Mouse (Mus musculus) liver, adult (tissue): ENCODE results near the gene Shc1.
A peak's percentile ranks its signal among the peaks of the same experiment; 100 is the strongest.

Experiments used
- GATA4 ChIP-seq: IDR thresholded peaks from 2 replicates; pipeline ENCODE4 v1.6.1; 2014; ENCODE audit warnings: mild to moderate bottlenecking, low read length; ENCODE audit not compliant: insufficient replicate concordance

The Shc1 gene

GRCm38 (mm10) chr3:89386438-89387420, 31.5 kb upstream of the Shc1 start:
- no peak for TF ChIP-seq GATA4

- TF ChIP-seq GATA4, result no peak
Measured at GRCm38 (mm10) chr3:89387632-89388031, 30.6 kb upstream of the Shc1 start.

DNA sequence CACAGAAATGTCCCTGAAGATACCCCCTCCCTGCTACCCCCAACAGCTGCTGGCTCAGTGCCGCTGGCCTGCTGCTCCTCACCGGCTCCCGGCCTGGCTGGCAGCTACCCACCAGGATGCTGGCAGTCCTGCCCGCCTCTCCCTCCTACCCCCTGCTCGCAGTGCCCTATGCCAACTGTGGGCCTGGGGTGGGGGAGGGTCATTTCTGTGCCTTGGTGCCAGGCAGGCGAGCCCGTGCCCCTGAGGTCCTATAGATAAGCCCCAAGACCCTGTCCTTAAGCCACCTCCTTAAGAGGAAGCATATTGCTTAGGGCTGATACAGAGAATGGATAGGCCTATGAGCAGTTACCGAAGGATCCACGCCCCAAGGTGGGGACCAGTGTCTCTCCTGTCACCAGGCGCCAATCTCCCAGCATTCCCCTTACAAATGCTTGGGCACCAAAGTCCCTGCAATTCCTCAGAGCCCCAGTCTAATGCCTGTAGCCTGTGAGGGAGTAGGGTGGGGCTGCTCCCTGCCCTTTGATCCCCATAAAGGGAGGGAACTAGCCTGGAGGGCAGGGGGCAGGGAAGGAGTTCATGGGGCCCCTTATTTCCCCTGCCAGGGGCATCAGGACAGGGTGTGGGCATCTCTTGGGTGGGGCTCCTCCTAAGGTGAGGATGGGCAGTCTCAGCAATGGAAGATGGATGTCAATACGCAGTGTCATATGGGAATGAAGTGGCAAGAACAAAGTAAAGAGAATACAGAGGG, 29.9 kb upstream of the Shc1 start:
- no peak for TF ChIP-seq GATA4

DNA sequence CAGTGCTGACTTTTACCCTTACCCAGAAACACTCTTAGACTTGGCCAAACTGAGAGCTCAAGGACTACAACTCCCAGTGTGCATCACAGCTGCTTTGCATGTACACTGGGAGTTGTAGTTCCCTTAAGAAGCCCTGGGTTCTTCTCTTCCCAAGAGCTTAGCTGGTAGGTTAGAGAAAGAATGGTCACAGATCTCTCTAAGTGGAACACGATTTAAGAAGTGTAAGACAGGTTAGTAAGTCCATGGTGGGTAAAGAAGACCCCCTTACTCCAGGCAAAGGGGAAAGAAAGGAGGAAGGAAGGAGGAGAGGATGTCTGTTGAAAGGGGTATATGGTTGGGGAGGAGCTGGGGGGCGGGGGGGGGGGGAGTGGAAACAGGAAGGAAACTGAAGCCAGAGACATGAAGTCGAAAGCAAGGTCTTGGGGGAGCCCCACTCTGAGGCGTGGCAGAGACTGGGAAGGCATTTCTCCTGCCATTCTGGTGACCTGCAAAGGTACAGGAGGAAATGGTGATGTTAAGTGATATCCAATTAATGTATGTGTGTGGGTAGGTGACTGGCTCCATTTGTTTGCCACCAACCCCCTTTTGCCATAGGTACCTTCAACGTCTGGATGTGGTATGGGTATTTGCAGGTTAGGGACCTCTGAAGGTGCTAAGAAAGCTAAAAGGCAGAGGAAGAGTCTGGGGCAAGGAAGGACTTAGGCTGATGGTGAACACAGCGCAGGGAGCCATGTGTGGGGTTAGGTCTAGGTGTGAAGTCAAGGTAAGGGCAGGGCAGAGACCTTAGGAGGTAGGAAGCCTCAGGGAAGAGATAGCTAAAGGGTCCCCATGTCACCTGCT, 29.1 kb upstream of the Shc1 start:
- TF ChIP-seq GATA4, result no peak

GRCm38 (mm10) chr3:89390111-89390515, 28.1 kb upstream of the Shc1 start:
- TF ChIP-seq GATA4, result no peak

GRCm38 (mm10) chr3:89390699-89391662, 27.3 kb upstream of the Shc1 start:
- TF ChIP-seq GATA4, result no peak

GRCm38 (mm10) chr3:89391663-89392511, 26.4 kb upstream of the Shc1 start:
- TF ChIP-seq GATA4, result no peak

GRCm38 (mm10) chr3:89392871-89393311, 25.4 kb upstream of the Shc1 start:
- TF ChIP-seq GATA4, result no peak

GRCm38 (mm10) chr3:89393605-89394004, 24.6 kb upstream of the Shc1 start:
- TF ChIP-seq GATA4, result peak; percentile 58; the same call in 1 of the 2 replicates

DNA sequence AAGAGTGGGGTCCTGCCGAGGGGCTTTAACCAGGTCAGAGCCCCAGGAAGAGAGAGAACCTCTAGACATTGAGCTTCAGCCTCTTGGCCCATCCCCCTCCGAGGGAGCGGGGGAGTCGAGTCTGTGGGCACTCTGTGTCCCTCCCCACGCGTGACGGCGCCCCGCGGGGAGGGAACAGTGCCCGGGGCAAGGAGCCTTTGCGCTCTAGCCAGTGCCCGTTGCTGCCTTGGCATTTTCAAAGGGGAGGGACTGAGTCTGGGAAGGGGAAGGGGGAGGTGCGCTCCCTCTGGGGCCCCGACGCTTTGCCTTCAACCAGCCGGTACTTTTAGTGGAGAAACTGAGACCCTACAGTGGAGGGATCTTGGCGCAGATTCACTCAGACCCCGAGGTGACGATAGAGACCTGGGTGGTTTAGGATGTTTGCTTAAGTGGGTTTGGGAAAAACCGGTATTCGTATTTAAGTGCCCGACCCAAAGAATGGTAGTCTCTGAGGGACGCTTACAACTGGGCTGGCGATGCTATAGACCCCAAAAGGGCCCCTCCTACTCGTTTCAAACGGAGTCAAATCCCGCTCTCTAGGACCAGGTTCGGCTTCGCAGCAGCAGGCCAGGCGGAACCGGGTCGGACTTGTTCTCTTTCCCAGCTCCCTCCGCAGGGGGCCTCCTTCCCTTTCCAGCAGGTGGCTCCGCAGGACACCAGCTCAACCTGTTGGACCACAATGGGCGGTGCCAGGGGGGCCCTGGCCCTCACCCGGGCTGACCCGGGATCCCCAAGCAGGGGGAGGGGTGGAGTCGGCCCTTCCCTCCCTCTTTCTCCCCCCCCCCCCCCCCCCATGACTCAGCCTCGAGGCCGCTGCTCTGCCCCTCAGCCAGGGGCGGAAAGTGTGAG, 24.0 kb upstream of the Shc1 start, which contains the start of gene Zbtb7b:
Gene Zbtb7b, minus strand, starts transcription at position 771 of the 888 bp plus-strand sequence.
- TF ChIP-seq GATA4, result no peak

DNA sequence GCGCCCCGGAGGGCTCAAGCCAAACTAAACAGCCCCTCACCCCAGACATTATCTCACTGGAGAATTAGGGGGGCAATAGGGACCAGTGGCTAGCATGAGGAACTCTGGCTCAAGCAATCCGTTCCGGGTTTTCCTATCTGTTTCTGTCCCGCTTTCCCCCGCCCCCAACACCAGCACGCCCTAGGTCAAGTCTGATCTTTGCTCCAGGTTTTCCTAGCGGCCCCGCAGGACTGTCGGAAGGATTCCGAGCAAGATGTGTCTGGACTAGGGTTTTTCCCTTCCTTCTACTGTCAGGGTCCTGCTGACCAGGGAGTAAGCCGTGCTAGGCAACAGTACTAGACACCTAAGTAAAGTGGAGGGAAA, 23.4 kb upstream of the Shc1 start:
- peak; percentile 62; the same call in 1 of the 2 replicates for TF ChIP-seq GATA4

DNA sequence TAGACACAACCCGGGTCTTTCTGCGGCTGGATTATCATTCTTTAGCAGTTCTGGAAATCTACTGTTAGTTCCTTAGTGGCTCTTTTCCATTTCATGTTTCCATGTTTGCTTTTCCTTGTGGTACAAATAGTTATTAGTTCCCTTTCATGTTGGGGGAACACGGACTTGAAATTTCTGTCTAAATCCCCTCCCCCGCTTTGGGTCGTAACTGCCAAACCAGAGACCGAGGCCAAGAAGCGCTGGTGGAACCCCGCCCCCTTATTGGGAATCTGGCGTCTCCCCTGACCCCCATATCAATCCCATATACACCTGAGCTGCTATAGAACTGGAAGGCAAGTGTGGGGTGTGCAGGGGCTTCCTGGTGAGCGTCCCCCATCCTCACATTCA, 22.8 kb upstream of the Shc1 start:
- no peak for TF ChIP-seq GATA4
